Mouse (Mus musculus) c-Kit-positive CD71-positive TER-119-positive erythroid progenitor cells, embryonic 14.5 days (primary cell): ENCODE measurements around the gene Arhgdib.
"Not testable (repeated sequence)": the region's sequence is repeated elsewhere in the genome, so short reads cannot be mapped to it uniquely, and the experiment has no call there.

Experiments used
- DNase-seq: peaks from one replicate; pipeline ENCODE4 v3.0.0-alpha.2; 2013; ENCODE audit warnings: low spot score

The Arhgdib gene

DNA sequence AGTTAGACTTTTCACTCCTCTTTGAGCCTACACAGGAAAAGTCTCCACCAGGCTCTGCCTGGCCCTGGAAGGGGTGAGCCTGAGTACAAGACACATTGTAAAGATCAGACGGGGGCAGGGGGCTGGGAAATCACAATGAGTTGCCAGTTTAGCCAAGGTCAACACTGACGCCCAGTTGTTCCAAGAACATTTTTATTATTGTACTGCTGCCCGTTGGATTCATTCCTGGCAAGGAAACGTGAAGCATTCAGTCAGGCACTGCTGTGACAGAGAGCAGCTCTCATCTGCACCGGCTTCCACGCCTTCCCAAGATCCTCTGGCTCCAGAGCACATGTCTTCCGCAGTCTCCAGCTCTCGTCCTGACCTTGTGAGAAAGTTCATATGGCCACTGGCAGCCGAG is 53.8 kb downstream of the Arhgdib start:
- no peak for DNase-seq

GRCm38 (mm10) chr6:136884766-136885165 is 56.9 kb downstream of the Arhgdib start:
- DNase-seq, result not testable (repeated sequence)

GRCm38 (mm10) chr6:136883961-136884360 is 57.7 kb downstream of the Arhgdib start:
- DNase-seq, result no peak

GRCm38 (mm10) chr6:136883431-136883915 is 58.2 kb downstream of the Arhgdib start:
- no peak for DNase-seq

DNA sequence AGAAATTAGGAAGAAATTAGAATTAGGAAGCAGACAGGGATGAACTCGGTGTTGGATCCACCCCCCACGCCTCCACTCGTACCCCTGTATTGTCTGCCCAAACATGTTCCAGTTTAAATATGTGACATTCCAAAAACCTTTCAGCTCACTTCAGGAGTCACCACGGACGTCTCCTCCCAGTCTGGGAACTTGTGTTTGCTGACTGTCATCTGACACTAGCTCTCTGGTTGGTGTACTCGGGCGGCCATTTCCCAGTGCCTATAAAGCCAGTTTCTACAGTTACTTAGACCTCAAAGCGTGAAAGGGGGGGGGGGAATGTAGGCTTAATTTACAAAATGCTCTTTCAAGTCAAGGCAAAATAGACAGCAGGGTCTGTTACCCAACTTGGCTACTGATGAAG is 60.0 kb downstream of the Arhgdib start:
- DNase-seq, result no peak

GRCm38 (mm10) chr6:136875670-136876069 is 66.0 kb downstream of the Arhgdib start, which contains the start of gene Mgp:
TSS of gene Mgp (minus strand) at chr6:136875823.
- DNase-seq, result no peak

DNA sequence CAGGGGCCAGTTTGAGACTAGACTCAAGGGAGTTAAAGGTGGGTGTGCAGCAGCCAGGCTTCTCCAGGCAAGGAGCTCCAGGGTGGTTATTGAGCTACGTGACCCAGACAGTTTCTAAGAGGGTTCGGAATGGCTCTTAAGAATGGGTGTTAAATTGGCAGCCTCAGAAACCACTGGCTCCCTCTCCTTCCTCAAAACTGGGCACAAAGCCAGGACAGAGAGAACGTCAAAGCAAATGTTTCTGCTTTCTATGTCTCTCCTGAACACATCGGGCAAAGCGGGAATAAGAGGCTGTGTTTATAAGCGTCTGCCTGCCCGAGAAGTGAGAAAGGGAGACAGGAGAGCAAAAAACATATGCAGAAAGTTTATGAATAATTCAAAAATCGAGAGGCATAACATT is 67.1 kb downstream of the Arhgdib start:
- no peak for DNase-seq
